Mouse (Mus musculus) heart, adult 10 weeks (tissue): ENCODE results near the gene Epb41l1. TPM values are rescaled to one million over a fixed set of nuclear protein-coding genes. Genes with fewer than 3 reads are reported as not detected.

Source experiments
- polyA plus RNA-seq: library from polyadenylated mRNA; stranded (reverse); fragments of 350-450 nt; fragmentation: Illumina TruSeq; extraction: RNeasy Lipid Tissue Mini Kit (QIAGEN cat#74804); gene quantifications from one replicate; pipeline ENCODE4 v1.2.3, GENCODE M21; 2014; ENCODE audit warnings: low read depth, low replicate concordance

Epb41l1 gene
- 8.9 TPM for polyA plus RNA-seq

DNA sequence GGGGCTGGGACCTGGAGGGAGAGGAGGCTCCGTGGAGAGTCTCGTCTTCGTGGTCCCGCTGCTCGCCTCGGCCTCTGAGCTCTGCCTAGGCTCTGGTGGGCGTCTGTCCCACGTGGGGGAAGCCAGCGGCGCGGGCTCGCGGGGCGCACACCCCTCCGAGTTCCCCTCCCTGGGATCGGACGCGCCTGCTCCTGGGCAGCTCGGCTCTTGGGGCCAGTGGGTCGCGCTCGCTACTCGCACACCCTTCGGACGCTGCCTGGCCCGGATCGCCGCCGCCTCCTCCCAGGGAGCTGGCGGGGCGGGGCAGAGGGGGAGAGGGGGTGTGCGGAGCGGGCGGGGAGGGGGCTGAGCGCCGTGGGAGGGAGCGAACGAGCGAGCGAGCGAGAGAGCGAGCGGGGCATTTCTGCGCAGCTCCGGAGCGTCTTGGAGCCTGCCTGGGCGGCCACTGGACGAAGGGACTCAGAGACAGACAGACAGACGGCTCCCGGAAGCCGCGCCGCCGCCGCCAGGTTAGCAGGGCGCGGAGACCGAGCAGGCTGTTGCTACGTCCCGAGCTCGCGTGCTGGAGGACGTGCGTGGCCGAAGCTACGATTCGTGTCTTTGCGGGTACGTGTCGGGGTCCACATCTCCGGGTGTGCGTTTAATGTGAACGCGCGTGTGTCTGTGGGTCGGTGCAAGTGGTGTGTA is at the start of gene Epb41l1:
Gene Epb41l1 (plus strand): TSS at position 216 of the 687 bp plus-strand sequence.

GRCm38 (mm10) chr2:156547123-156547891 is 126.6 kb downstream of the Epb41l1 start, which contains the start of gene Aar2:
Aar2 (plus strand) TSS chr2:156547584.

Other genes starting within 250 kb of the Epb41l1 start
- gene Rbm39, start 240.7 kb upstream of the Epb41l1 start, polyA plus RNA-seq = 170 TPM
- 11.4 TPM for gene Phf20, start 224.4 kb upstream of the Epb41l1 start, polyA plus RNA-seq
- 1.4 TPM for gene Cnbd2, start 108.6 kb upstream of the Epb41l1 start, polyA plus RNA-seq
- gene Scand1, start 108.2 kb upstream of the Epb41l1 start, polyA plus RNA-seq = 22.2 TPM
- 18.2 TPM for gene Aar2, start 126.7 kb downstream of the Epb41l1 start, polyA plus RNA-seq
- 36.5 TPM for gene Dlgap4, start 192.8 kb downstream of the Epb41l1 start, polyA plus RNA-seq